Mouse (Mus musculus): ENCODE results near the gene Ccdc159. TPM values are rescaled to one million over a fixed set of nuclear protein-coding genes. Genes with fewer than 3 reads are reported as not detected.

Gene Ccdc159
- polyA plus RNA-seq, 1 experiment, result 0.31 TPM

- no peak for TF ChIP-seq GATA1 (IDR thresholded peaks at IDR 0.05; ENCODE audit: low read length)
Observed at GRCm38 (mm10) chr9:21948146-21948545, 20.9 kb downstream of the Ccdc159 start.

GRCm38 (mm10) chr9:21948790-21949189 lies 21.5 kb downstream of the Ccdc159 start:
- TF ChIP-seq GATA1 (IDR thresholded peaks at IDR 0.05; ENCODE audit: low read length), result no peak

GRCm38 (mm10) chr9:21950322-21950721 lies 23.1 kb downstream of the Ccdc159 start:
- TF ChIP-seq GATA1 (IDR thresholded peaks at IDR 0.05; ENCODE audit: low read length), result no peak

GRCm38 (mm10) chr9:21951977-21952376 lies 24.7 kb downstream of the Ccdc159 start:
- no peak for TF ChIP-seq GATA1 (IDR thresholded peaks at IDR 0.05; ENCODE audit: low read length)

- no peak for TF ChIP-seq GATA1 (IDR thresholded peaks at IDR 0.05; ENCODE audit: low read length)
Observed at GRCm38 (mm10) chr9:21953600-21953999, 26.3 kb downstream of the Ccdc159 start.

GRCm38 (mm10) chr9:21954635-21955034 lies 27.4 kb downstream of the Ccdc159 start:
- no peak for TF ChIP-seq GATA1 (IDR thresholded peaks at IDR 0.05; ENCODE audit: low read length)

GRCm38 (mm10) chr9:21955225-21955569 lies 27.9 kb downstream of the Ccdc159 start:
- no peak for TF ChIP-seq GATA1 (IDR thresholded peaks at IDR 0.05; ENCODE audit: low read length)

GRCm38 (mm10) chr9:21955570-21956281 lies 28.5 kb downstream of the Ccdc159 start, which contains the start of gene Swsap1:
TSS of gene Swsap1 (plus strand) at chr9:21955755.
- TF ChIP-seq GATA1 (IDR thresholded peaks at IDR 0.05; ENCODE audit: low read length), result no peak

- TF ChIP-seq GATA1 (IDR thresholded peaks at IDR 0.05; ENCODE audit: low read length), result no peak
Observed at GRCm38 (mm10) chr9:21958372-21958771, 31.1 kb downstream of the Ccdc159 start.

GRCm38 (mm10) chr9:21959244-21959643 lies 32.0 kb downstream of the Ccdc159 start:
- TF ChIP-seq GATA1 (IDR thresholded peaks at IDR 0.05; ENCODE audit: low read length), result no peak

GRCm38 (mm10) chr9:21960135-21960534 lies 32.9 kb downstream of the Ccdc159 start:
- no peak for TF ChIP-seq GATA1 (IDR thresholded peaks at IDR 0.05; ENCODE audit: low read length)

GRCm38 (mm10) chr9:21960558-21961208 lies 33.4 kb downstream of the Ccdc159 start:
- TF ChIP-seq GATA1 (IDR thresholded peaks at IDR 0.05; ENCODE audit: low read length), result no peak

GRCm38 (mm10) chr9:21961366-21961980 lies 34.2 kb downstream of the Ccdc159 start:
- TF ChIP-seq GATA1 (IDR thresholded peaks at IDR 0.05; ENCODE audit: low read length), result no peak

GRCm38 (mm10) chr9:21962010-21962409 lies 34.7 kb downstream of the Ccdc159 start:
- TF ChIP-seq GATA1 (IDR thresholded peaks at IDR 0.05; ENCODE audit: low read length), result no peak

- TF ChIP-seq GATA1 (IDR thresholded peaks at IDR 0.05; ENCODE audit: low read length), result peak; percentile 49
Observed at GRCm38 (mm10) chr9:21962416-21963059, 35.3 kb downstream of the Ccdc159 start.

GRCm38 (mm10) chr9:21963417-21963816 lies 36.1 kb downstream of the Ccdc159 start, which contains the start of gene Epor:
TSS of gene Epor (minus strand) at chr9:21963506.
- no peak for TF ChIP-seq GATA1 (IDR thresholded peaks at IDR 0.05; ENCODE audit: low read length)
